Mouse (Mus musculus): Measurements from ENCODE around the gene Grik4.

DNA sequence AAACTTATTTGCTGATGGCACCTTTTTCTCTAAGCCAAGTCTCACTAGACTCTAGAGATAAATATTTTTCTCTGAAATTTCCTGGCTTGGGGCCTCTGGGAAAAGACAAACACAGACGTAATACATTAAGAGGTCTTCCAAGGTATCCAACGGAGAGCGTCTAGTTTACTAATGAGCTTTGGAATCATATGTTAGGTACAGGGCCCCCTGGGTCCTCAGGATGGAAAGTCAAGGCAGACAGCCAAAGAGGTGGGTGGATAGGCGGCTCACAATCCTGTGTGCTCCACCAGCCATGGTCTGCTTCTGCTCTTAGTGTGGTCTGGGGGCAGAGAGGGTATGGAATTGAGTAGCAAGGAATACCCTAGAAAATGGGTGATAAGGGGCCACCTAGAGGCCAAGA is 223.1 kb downstream of the Grik4 start:
- TF ChIP-seq UBTF (IDR thresholded peaks at IDR 0.05; ENCODE audit: low read depth, low read length) (no peak), POLR2A (IDR thresholded peaks at IDR 0.05; ENCODE audit: low read depth, low read length) (no peak), CTCF (conservative IDR thresholded peaks at IDR 0.05 in 1 of 2, IDR thresholded peaks at IDR 0.05 in 1 of 2; ENCODE audit: low read depth in 2 of 2, low read length in 2 of 2) (no peak), ELF1 (IDR thresholded peaks at IDR 0.05; ENCODE audit: low read depth, low read length) (no peak), GABPA (IDR thresholded peaks at IDR 0.05; ENCODE audit: insufficient replicate concordance, low read depth, low read length) (no peak), MAX (IDR thresholded peaks at IDR 0.05; ENCODE audit: low read length) (no peak), TBP (conservative IDR thresholded peaks at IDR 0.05; ENCODE audit: low read depth, low read length) (no peak), NELFE (IDR thresholded peaks at IDR 0.05; ENCODE audit: low read depth, low read length) (no peak), HCFC1 (IDR thresholded peaks at IDR 0.05; ENCODE audit: low read depth, low read length) (no peak), SIN3A (IDR thresholded peaks at IDR 0.05; ENCODE audit: low read length) (no peak), JUND (conservative IDR thresholded peaks at IDR 0.05; ENCODE audit: low read depth, low read length) (no peak)

Data from CH12.LX (cell line).